Mouse (Mus musculus) kidney, postnatal 0 days (tissue): ENCODE data around the gene Prpf3. TPM values are rescaled to one million over a fixed set of nuclear protein-coding genes. Genes with fewer than 3 reads are reported as not detected.
A peak's percentile ranks its signal among the peaks of the same experiment; 100 is the strongest.

Source experiments
- ATAC-seq: fragments of 200-750 bp; cut with Nextera tagmentation; replicated peaks from 2 replicates; pipeline ENCODE4 v1.8.0; 2017; ENCODE audit warnings: low read depth, moderate number of reproducible peaks, moderate TSS enrichment, moderate library complexity; ENCODE audit not compliant: low FRiP score
- DNase-seq: peaks from one replicate; pipeline ENCODE4 v3.0.0-alpha.2; 2016; ENCODE audit warnings: low spot score
- H3K27ac ChIP-seq: fragments of 300-500 bp; sonication (generic); 2 replicates; pipeline ENCODE4 v1.5.1; 2014; ENCODE audit warnings: mild to moderate bottlenecking
- H3K27me3 ChIP-seq: fragments of 300-500 bp; sonication (generic); 2 replicates; pipeline ENCODE4 v1.6.1; 2014; ENCODE audit warnings: low read length, mixed read lengths; ENCODE audit not compliant: insufficient read depth
- H3K36me3 ChIP-seq: fragments of 300-500 bp; sonication (generic); 2 replicates; pipeline ENCODE4 v1.6.1; 2014; ENCODE audit warnings: low read length, mixed read lengths; ENCODE audit not compliant: insufficient read depth
- H3K4me1 ChIP-seq: fragments of 300-500 bp; sonication (generic); replicated peaks from 2 replicates; pipeline ENCODE4 v1.6.1; 2014; ENCODE audit warnings: antibody characterized with exemption, low read length, mixed read lengths; ENCODE audit not compliant: insufficient read depth
- H3K4me2 ChIP-seq: fragments of 300-500 bp; sonication (generic); 2 replicates; pipeline ENCODE4 v1.6.1; 2014; ENCODE audit warnings: mild to moderate bottlenecking, low read length, moderate library complexity, mixed read lengths
- H3K4me3 ChIP-seq: fragments of 300-500 bp; sonication (generic); replicated peaks from 2 replicates; pipeline ENCODE4 v1.5.1; 2014; ENCODE audit warnings: low read depth, low read length
- H3K9ac ChIP-seq: fragments of 300-500 bp; sonication (generic); 2 replicates; pipeline ENCODE4 v1.6.1; 2014; ENCODE audit warnings: low read depth, low read length
- H3K9me3 ChIP-seq: fragments of 300-500 bp; sonication (generic); replicated peaks from 2 replicates; pipeline ENCODE4 v1.6.1; 2016; ENCODE audit warnings: low read length, inconsistent platforms, mixed read lengths
- CTCF ChIP-seq: IDR thresholded peaks from 2 replicates; pipeline ENCODE4 v1.5.1; 2016; ENCODE audit warnings: antibody characterized with exemption, low read depth, mild to moderate bottlenecking, moderate library complexity
- WGBS: fragments of 180-500 bp; shearing (Covaris S2); extraction: QIAGEN DNeasy Blood & Tissue Kit; methylation state at CpG from one replicate; pipeline ENCODE4 v1.1.7; 2014; 5-methylcytosine and 5-hydroxymethylcytosine counted together
- polyA plus RNA-seq: library from polyadenylated mRNA; unstranded; fragments of >200 nt; fragmentation: Nextera tagmentation; extraction: Ambion mirVana; gene quantifications from 2 replicates; pipeline ENCODE4 v1.2.1, GENCODE M21; 2015

Gene Prpf3
- polyA plus RNA-seq, 1 experiment from 2014 or later, result 31.2 TPM

DNA sequence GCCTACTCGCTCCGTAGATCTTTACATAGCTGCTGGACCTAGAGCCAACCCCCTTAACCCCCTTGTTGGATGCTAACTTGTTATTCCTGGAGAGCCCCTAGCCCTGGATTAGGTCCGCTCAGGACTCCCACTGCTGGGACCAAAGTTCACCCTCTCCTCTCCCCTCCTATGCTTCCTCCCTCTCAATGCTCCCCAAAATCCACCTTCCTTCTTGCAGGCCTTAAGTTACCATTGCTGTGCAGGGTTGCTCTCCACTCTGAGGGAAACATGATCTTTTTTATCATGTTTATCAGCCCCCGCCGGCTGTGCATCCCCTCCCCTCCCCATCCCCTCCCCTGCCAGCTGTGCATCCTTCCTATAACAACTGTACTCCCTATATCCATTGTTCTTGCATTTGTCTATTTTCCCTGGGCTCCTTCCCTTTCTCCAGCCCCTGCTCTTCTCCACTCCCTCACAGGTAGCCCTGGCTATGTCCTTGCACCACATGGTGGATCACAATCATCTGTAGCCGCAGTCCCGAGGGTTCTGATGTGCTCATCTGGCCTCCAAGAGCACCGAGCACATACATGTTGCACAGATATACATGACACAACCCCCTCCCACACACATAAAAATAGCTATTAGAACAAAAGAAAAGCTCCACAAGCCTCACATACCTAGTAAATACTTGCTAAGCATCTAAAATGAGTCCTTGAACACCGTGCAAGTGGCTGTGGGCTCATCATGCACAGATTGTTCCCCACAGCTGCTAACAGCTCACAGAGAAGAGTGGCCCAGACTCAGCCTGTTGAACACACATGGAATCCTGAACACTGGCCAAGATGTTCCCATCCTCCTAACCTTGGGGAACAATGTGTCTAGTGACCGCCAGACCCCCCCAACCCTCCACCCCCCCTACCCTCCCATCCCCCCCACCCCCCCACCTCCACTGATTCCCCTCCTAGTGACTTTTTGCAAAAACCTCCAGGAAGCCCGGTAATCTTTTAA is 36.7 kb upstream of the Prpf3 start:
- 24% methylated on average over 11 of the region's 11 CpGs for WGBS

GRCm38 (mm10) chr3:95891211-95892065 is 35.8 kb upstream of the Prpf3 start, which contains the start of gene BC028528:
Gene BC028528 (minus strand): TSS chr3:95892005.
- 17% methylated on average over 12 of the region's 12 CpGs for WGBS
- TF ChIP-seq CTCF, result no peak
- H3K9ac ChIP-seq, result peak within 1 kb of the TSS; percentile 52
- peak; percentile 88 for DNase-seq
- no peak for ATAC-seq
- H3K36me3 ChIP-seq, result 0 out of 2 replicates have a peak, but pooled peaks cover 3% of the 10 kb centered on the region
- no peaks in the 10 kb centered on the region for H3K9me3 ChIP-seq
- peak within 1 kb of the TSS; percentile 28 for H3K4me3 ChIP-seq
- no peaks in the 10 kb centered on the region for H3K27me3 ChIP-seq
- H3K27ac ChIP-seq, result peak within 1 kb of the TSS; percentile 88
- peak within 1 kb of the TSS; percentile 54 for H3K4me2 ChIP-seq
- H3K4me1 ChIP-seq, result peaks cover 22% of the 10 kb centered on the region

More for the DNA sequence above, 36.7 kb upstream of the Prpf3 start:
- Histone ChIP-seq H3K9ac (no peak overlapping the region), H3K9me3 (no peaks in the 10 kb centered on the region), H3K4me2 (peak overlapping the region; percentile 60), H3K4me1 (peaks cover 22% of the 10 kb centered on the region), H3K27ac (peak overlapping the region; percentile 88), H3K36me3 (no peaks in the 10 kb centered on the region), H3K4me3 (0 out of 2 replicates have a peak overlapping the region, but pooled peaks have one; percentile 28), H3K27me3 (no peaks in the 10 kb centered on the region)
- TF ChIP-seq CTCF, result no peak
- ATAC-seq (no peak), DNase-seq (no peak)

DNA sequence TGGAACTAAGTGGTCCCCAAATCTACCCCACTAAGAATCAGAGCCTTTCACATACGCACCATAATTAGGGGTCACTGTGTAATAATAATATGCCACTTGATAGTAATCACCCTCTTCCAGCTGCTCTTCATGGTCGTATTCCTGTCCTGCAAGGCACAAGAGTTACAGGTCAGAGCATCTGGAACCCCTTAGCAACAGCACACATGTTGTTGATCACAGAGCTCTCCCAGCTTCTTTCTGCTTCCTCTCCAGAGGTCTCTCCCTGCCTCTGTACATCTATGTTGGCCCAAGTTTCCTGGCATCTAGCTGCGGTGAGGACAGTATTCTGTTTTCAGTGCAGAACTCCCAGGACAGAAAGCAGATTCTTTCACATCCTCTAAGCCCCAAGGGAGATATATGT is 34.0 kb upstream of the Prpf3 start:
- Histone ChIP-seq H3K4me3 (no peak overlapping the region), H3K27ac (no peak overlapping the region), H3K4me2 (no peak overlapping the region), H3K9ac (no peak overlapping the region), H3K27me3 (no peaks in the 10 kb centered on the region), H3K36me3 (0 out of 2 replicates have a peak, but pooled peaks cover 3% of the 10 kb centered on the region), H3K4me1 (peaks cover 19% of the 10 kb centered on the region), H3K9me3 (no peaks in the 10 kb centered on the region)
- 79% methylated on average over 3 of the region's 3 CpGs for WGBS
- DNase-seq (no peak), ATAC-seq (no peak)
- TF ChIP-seq CTCF, result no peak

- Histone ChIP-seq H3K36me3 (0 out of 2 replicates have a peak, but pooled peaks cover 3% of the 10 kb centered on the region), H3K27me3 (no peaks in the 10 kb centered on the region), H3K27ac (no peak overlapping the region), H3K4me2 (no peak overlapping the region), H3K4me3 (no peak overlapping the region), H3K9me3 (no peaks in the 10 kb centered on the region), H3K9ac (no peak overlapping the region), H3K4me1 (peaks cover 20% of the 10 kb centered on the region)
- ATAC-seq (0 out of 2 replicates have a peak, but pooled peaks have one; percentile 38), DNase-seq (no peak)
- WGBS, result 38% methylated on average over 4 of the region's 4 CpGs
- TF ChIP-seq CTCF, result no peak
These were observed 31.9 kb upstream of the Prpf3 start for GRCm38 (mm10) chr3:95887596-95887995.

DNA sequence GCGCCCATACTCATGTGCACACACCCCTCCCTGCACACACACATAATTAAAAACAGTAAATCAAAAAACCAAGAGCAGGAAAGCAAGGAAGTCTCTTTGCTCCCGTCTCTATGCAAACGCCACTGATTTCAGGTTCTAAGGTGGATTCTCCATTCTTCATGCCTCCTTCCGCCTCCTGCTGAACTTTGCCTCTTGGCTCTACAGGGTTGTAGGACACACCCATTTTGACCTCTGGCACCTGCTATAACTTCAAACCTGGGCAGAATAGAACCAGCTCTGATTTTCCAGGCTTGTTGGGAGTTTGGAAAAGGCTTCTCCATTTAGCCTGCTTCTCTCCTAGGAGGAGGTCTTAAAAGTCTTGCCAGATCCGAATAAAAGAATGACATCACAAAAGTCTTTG is 28.7 kb upstream of the Prpf3 start:
- no peak overlapping the region for H3K9ac ChIP-seq
- H3K36me3 ChIP-seq, result 0 out of 2 replicates have a peak, but pooled peaks cover 3% of the 10 kb centered on the region
- 63% methylated on average over 5 of the region's 5 CpGs for whole genome bisulfite sequencing
- H3K27ac ChIP-seq, result no peak overlapping the region
- H3K9me3 ChIP-seq, result no peaks in the 10 kb centered on the region
- DNase-seq (no peak), ATAC-seq (no peak)
- H3K4me2 ChIP-seq, result no peak overlapping the region
- H3K4me1 ChIP-seq, result peaks cover 6% of the 10 kb centered on the region; the same call in 1 of the 2 replicates
- no peaks in the 10 kb centered on the region for H3K27me3 ChIP-seq
- TF ChIP-seq CTCF, result no peak
- no peak overlapping the region for H3K4me3 ChIP-seq
